Mouse (Mus musculus) heart, adult 11 months (tissue): ENCODE measurements around the gene Mrpl51.

Source experiments
- DNase-seq: peaks from one replicate; pipeline ENCODE4 v3.0.0; 2022

Mrpl51 gene

GRCm38 (mm10) chr6:125191332-125192015 is at the start of gene Mrpl51, which contains the start of gene Ncapd2:
TSS of gene Mrpl51 (plus strand) at chr6:125191801.
TSS of gene Ncapd2 (minus strand) at chr6:125191701.
- DNase-seq, result peak; percentile 100

- DNase-seq, result no peak
These were observed 49.2 kb upstream of the Mrpl51 start for GRCm38 (mm10) chr6:125142436-125142835.

DNA sequence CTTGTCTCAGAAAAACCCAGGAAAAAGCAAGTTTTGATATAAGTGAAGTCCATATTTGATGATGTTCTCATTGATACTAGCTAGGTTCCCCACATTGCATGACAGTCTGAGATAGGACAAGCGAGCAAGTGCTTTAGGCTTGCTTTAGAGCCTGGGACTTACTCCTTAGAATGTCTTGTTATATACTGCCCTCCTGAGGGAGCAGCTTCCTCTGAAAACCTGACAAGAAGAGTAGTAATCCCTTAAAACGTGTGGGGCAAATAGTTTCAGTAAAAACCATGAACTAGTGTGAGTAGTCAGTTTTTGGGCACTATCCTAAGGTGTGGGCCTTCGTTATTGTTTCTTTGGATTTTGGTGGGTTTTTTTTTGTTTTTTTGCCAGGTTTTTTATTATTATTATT is 48.5 kb upstream of the Mrpl51 start:
- DNase-seq, result no peak

DNA sequence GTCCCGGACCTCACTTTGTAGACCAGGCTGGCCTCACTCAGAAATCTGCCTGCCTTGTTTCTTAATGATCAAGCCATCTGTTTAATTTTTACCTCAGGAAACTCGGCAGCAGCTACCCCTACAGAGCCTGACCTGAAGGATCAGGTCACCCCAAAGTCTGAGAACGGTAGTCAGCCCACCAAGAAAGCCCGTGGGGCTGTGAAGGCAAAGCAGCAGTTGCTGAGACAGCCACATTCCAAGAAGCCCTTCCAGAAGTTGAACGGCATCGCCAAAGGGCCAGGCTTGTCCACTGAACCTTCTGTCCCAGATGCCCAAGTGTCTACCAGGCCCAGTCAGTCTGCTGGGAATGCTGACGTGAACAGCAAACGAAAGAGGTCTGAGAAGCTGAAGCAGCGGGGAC is 47.7 kb upstream of the Mrpl51 start:
- no peak for DNase-seq

DNA sequence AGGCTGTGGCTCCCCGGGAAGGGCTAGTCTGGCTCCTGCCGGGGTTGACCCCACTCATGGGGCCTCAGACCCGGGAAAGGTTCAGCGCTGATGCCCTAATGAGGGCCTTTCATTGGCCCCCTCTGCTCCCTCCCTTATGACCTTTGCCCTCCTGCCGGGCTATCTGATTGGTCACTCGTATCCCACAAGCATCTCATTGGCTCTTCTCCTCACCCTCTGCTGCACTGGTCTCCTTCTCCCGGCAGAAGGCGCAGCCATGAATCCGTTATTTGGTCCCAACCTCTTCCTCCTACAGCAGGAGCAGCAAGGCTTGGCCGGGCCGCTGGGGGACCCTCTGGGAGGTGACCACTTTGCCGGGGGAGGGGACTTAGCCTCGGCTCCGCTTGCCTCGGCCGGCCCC is 46.6 kb upstream of the Mrpl51 start, which contains the start of gene Iffo1:
Gene Iffo1 (plus strand): TSS at position 241 of the 400 bp plus-strand sequence.
- DNase-seq, result peak; percentile 100

DNA sequence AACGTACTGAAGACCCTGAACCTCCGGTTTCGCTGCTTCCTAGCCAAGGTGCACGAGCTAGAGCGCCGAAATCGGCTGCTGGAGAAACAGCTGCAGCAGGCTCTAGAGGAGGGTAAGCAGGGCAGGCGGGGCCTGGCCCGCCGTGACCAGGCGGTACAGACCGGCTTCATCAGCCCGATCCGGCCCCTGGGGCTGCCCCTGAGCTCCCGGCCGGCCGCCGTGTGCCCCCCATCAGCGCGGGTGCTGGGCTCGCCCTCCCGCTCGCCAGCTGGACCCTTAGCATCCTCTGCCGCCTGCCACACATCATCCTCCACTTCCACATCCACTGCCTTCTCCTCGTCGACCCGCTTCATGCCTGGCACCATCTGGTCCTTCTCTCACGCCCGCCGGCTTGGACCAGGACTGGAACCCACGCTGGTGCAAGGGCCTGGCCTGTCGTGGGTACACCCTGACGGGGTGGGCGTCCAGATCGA is 46.1 kb upstream of the Mrpl51 start:
- peak; percentile 96 for DNase-seq

DNA sequence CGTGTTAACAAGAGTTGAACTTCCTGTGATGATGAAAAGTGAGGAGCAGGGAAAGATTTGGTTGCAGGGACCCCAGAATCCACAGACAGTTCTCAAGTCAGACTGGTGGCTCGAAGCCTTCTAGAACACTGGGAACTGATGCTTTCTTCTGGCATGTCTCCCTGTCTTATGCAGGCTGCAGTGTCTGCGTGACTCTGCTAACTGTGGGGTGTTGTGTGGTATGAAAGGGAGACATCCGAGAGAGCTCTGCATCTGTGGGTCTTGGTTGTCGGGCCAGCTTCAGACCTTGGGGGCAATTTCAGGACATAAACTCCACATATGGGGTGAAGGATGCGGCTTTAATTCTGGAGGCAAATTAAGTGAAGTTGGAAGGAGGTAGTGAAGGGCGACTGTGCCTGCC is 45.5 kb upstream of the Mrpl51 start:
- DNase-seq, result no peak

GRCm38 (mm10) chr6:125146797-125147196 is 44.8 kb upstream of the Mrpl51 start:
- DNase-seq, result peak; percentile 98

DNA sequence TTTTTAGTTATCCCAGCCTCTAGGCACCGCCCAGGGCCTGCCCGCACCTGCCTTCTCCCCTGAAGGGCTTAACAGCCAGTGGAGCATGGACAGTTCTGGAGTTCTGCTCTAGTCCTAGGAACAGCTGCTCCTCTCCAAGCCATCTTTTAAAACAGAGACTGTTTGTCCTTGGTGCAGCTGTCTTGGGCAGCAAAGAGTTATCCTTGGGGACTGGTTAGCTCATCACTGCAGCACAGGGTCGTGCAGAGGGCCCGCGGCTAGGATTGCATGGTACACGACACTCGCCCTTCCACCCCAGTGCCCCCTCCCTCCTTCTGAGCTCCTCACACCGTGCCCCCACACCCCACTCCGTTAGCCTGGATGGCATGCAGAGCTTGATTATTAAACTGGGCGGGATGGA is 44.3 kb upstream of the Mrpl51 start:
- DNase-seq, result peak; percentile 95

GRCm38 (mm10) chr6:125148251-125148925 is 43.2 kb upstream of the Mrpl51 start:
- DNase-seq, result peak; percentile 99

GRCm38 (mm10) chr6:125148926-125149568 is 42.6 kb upstream of the Mrpl51 start:
- peak; percentile 98 for DNase-seq

- DNase-seq, result peak; percentile 96
These were observed 42.0 kb upstream of the Mrpl51 start for GRCm38 (mm10) chr6:125149569-125149950.

DNA sequence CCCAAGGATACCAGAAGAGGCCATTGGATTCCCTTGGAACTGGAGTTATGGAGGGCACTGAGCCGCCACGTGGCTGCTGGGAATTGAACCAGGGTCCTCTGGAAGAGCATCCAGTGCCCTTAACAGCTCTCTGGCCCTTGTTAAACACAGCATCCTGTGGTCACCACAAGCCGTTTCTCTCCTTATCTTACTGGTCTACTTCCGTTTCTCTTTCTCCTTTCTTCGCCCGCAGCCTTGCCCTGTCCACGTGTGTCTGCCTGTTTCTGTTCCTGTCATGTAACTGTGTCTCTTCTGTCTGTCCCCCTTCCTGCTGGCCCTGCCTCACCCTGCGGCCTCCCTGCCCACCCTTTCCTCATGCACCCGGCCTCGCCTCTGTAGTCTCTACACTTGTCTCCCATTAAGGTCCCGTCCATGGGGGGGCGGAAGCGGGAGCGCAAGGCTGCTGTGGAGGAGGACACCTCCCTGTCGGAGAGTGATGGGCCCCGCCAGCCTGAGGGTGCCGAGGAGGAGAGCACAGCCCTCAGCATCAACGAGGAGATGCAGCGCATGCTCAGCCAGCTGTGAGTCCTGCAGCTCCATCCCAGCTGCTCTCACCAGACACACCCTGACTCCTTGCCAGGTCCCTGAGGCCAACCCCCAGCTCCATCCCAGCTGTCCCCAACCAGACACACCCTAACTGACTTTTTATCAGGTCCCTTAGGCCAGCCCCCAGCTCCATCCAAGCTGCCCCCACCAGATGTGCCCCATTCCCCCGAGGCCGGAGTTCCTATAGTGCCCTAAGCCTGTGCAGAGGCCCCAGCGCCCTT is 39.2 kb upstream of the Mrpl51 start:
- DNase-seq, result peak; percentile 98

DNA sequence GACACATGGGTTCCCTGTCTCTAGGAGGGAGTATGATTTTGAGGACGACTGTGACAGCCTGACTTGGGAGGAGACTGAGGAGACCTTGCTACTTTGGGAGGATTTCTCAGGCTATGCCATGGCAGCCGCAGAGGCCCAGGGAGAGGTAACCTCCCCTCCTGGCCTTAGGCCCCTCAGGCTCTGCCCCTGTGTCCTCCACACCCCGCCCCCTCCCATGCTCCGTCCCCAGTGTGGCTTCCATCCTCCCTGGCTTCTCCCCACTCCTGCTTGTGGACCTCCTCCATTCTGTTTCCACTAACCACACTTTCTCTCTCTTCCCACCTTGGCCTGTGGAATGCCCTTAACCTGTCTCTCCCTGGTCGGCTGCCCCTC is 38.6 kb upstream of the Mrpl51 start:
- no peak for DNase-seq

DNA sequence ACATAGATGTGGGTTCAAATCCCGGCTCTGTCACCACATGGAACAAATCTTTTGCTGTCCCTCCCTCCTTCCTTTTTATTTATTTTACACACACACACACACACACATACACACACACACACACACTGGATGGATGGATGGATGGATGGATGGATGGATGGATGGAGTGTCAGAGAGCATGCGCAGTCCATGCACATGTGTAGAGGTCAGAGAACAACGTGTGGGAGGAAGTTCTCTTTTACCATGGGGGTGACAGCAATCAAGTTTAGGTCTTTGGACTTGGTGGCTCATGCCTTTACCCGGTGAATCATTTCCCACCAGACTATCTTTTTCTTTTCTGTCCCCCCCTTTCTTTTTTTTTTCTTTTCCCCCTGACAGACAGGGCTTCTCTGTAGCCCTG is 37.9 kb upstream of the Mrpl51 start:
- DNase-seq, result no peak

- DNase-seq, result no peak
These were observed 37.1 kb upstream of the Mrpl51 start for GRCm38 (mm10) chr6:125154550-125154949.

DNA sequence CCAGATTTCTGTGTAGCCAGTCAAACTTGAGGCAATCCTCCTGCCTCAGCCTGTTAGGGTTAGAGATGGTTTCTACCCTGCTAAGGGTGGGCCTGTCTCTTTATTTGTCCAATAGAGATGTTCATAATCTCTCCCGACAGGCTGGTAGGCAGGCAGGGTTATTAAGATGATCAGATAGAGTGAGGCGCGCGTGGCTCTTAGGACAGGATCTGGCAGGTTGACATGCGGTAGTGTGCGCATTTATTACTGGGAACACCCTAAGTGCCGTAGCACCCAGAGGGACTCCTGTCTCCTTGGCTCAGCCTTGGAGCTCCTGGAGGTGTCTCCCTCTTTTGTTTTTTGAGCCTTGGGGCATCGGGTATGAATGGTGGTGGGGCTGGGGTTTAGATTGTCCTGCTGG is 36.3 kb upstream of the Mrpl51 start:
- no peak for DNase-seq

GRCm38 (mm10) chr6:125156491-125156890 is 35.1 kb upstream of the Mrpl51 start:
- DNase-seq, result no peak

DNA sequence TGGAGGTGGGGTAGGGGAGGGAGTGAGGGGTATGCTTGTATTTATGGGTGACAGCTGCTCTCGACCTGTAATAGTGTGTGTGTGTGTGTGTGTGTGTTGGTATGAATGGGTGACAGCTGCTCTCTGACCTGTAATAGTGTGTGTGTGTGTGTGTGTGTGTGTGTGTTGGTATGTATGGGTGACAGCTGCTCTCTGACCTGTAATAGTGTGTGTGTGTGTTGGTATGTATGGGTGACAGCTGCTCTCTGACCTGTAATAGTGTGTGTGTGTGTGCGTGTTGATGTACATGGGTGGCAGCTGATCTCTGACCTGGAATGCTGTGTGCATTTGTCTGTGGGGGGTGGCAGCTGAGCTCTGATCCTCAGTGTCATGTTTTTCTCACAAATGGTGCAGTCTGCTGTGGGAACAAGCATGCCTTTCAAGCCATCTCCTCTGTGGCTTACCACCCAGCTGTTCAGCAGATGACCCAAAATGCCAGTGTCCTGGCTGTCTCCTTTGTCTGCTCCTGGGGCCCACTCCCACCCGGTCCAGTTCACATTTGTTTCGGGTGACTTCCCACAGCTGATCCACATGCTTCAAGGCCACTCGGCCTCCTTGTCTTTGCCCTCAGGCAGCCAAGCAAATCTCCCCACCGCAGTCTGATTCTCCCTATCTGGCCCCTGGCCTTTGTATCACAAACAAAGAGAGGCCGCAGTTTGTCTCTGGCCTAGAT is 34.5 kb upstream of the Mrpl51 start:
- no peak for DNase-seq

- DNase-seq, result no peak
These were observed 32.6 kb upstream of the Mrpl51 start for GRCm38 (mm10) chr6:125158944-125159492.

GRCm38 (mm10) chr6:125159773-125160557 is 31.6 kb upstream of the Mrpl51 start:
- DNase-seq, result no peak
